Mouse (Mus musculus) adrenal gland, adult (tissue): ENCODE data around the gene Apol7c.
"Not testable (repeated sequence)": the region's sequence is repeated elsewhere in the genome, so short reads cannot be mapped to it uniquely, and the experiment has no call there.

Experiments used
- DNase-seq, 2 experiments: peaks; one replicate each; pipeline ENCODE4 v3.0.0; 2022 to 2023; ENCODE audit warnings: low spot score in 1 of 2; ENCODE audit not compliant: inconsistent age in 2 of 2

The Apol7c gene

GRCm38 (mm10) chr15:77533216-77533615 is at the start of gene Apol7c:
Gene Apol7c (minus strand): TSS chr15:77533316.
- no peak for DNase-seq

GRCm38 (mm10) chr15:77581681-77582080 is 48.6 kb upstream of the Apol7c start:
- DNase-seq, result peak; percentile 8 to 32

DNA sequence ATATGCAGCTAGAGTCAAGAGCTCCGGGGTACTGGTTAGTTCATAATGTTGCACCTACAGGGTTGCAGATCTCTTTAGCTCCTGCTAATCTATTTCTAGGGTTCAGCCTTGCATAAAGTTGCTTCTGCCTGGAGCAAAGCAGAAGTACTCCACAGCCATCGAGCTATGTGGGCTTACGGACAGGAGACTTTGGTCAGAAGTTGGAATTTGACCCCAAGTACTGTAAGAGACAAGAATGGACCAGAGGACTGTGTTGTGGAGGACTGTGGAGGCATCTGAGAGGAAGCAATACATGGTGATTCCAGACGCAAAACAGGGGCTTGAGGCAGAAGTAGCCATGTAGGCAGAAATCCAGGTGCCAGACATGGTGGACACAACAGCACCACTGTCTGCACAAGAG is 46.2 kb upstream of the Apol7c start:
- DNase-seq, result no peak

DNA sequence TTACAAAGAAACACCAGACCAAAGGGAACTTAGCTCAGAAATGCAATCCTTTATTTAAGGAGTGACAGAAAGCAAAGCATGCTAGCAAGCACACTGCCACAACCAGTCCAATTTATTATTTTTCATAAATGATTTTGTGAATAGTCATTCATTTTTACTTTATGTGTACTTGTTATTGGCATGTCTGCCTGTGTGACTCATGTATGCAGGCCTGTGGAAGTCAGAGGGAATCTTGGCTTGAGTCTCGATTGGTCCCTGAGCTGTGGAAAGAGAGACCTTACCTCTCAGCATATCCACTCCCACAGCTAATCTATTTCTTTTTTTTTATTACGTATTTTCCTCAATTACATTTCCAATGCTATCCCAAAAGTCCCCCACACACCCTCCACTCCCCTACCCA is 45.7 kb upstream of the Apol7c start:
- no peak for DNase-seq

DNA sequence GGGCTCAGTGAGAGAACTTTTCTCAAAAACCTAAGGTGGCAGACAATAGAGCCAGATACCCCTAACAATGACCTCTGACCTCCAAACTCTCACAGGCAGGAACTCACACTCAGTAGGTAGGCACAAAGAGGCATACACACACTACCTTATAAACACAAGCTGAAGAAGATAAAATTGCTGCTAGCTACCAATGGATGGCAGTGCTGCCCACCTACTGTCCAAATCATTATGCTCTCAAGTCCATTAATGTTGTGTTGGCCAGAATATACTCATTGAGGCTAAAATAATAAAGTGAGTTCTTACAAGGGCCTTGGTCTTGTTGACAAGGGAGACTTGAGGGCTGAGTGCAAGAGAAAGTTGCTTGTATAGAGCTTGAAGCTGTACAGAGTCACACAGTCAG is 30.1 kb upstream of the Apol7c start:
- DNase-seq, result peak in 1 of 2 experiments; percentile 12

DNA sequence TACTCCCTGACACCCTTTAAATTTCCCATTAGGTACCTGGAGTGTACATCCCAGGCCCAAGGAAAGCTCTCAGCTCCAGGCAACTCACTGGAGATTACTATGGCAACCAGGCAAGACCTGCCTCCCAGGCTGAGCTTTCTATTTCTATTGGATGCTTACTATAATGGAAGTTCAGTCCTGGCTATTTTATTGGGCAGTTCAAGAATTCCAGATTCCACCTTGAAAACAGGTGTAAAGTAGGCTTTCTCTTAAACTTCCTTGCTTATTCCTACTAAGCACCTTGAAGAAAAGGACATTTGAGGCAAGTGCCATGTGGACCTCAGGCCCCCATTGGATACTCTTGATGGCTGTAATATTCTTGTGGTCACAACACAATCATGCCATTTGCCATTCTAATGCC is 28.7 kb upstream of the Apol7c start, which contains the start of gene 1700025B11Rik:
1700025B11Rik (minus strand) TSS at position 101 of the 400 bp plus-strand sequence.
- DNase-seq, result no peak

- DNase-seq, result not testable (repeated sequence)
Measured at GRCm38 (mm10) chr15:77539221-77539620, 6.1 kb upstream of the Apol7c start.

DNA sequence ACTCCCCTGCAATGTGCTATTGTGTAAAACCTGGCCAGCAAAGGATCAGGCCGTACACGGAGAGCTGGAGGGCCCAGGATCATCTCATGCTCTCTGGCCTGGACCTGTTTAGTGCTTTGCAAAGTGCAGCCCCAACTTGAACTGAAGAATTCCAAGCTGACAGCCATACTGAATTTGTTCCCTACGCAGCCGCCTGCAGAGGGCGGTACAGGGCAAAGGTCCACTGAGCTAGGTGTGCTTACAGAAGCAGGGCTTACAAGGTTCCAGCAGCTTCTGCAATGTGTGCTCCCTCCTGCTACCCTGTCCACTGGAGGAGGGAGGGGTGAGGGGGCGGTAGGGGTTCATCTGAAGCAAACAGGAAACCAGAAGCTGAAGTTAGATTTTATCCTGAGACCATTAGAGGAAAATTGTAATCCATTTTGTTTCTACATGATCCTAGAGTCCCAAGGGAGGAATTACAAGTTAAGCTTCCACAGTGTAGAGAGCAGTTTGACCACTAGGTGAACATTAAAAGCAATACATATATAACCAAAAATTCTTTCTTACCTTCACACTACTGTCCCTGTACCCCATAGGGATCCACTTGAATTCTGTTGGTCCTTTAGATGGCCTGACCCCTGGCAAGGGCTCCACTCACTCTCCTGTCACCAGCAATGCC is 9.8 kb downstream of the Apol7c start:
- peak; percentile 58 to 83 for DNase-seq

DNA sequence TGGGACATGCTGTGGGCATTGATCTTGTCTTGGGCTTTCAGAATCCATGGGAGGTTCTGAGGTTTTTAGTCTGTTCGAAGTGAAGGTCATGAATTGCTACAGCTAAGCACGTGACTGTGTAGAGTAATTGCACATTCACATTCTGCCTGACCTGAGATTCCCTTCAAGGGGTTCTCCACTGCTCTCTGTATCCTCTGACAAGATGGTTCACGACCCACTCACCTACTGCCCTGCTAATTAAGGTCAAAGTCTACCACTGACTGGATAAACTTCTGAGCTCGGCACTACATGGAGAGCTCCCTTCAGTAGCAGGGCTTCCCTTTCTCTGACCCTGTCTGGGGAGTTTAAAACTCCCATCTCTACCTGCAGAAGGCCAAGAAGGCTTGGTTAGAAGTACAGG is 12.5 kb downstream of the Apol7c start:
- DNase-seq, result not testable (repeated sequence)

GRCm38 (mm10) chr15:77507966-77508365 is 25.1 kb downstream of the Apol7c start, which contains the start of gene Apol11a:
Gene Apol11a (plus strand): TSS chr15:77508271.
- not testable (repeated sequence) for DNase-seq

GRCm38 (mm10) chr15:77494694-77495093 is 38.4 kb downstream of the Apol7c start:
- not testable (repeated sequence) for DNase-seq

DNA sequence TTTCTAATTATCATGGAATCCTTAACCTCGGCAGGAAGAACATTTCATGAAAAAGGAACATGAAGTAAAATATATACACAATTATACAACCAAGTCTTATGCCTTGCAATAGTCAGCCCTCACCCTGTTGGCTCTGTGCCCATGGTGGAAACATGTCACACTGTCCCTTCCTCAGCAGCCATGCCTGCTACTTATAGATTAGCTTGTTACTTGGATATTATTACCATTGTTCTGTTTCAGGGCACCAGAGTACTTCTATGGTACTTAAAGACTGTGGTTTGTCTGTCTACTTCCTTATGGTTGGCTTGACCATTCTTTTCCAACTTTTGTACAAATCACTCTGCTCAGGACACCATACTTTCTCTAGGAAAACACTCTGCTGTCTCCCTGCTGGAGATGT is 39.9 kb downstream of the Apol7c start:
- DNase-seq, result not testable (repeated sequence)

GRCm38 (mm10) chr15:77482140-77482794 is 50.8 kb downstream of the Apol7c start:
- no peak for DNase-seq

GRCm38 (mm10) chr15:77476693-77477092 is 56.4 kb downstream of the Apol7c start, which contains the start of gene Apol10a:
Gene Apol10a (plus strand): TSS chr15:77477047.
- not testable (repeated sequence) for DNase-seq
